Mouse (Mus musculus) testis, adult 2 months (tissue): ENCODE measurements around the gene Mas1. TPM values are rescaled to one million over a fixed set of nuclear protein-coding genes. Genes with fewer than 3 reads are reported as not detected.

Experiments
- H3K27ac ChIP-seq: fragments of 200-500 bp; 2 replicates; pipeline ENCODE4 v1.5.1; 2012; ENCODE audit warnings: low read depth, low read length; ENCODE audit not compliant: control insufficient read depth, insufficient read depth
- H3K27me3 ChIP-seq: fragments of 200-500 bp; 2 replicates; pipeline ENCODE4 v1.6.1; 2012; ENCODE audit warnings: mild to moderate bottlenecking, low read length, moderate library complexity; ENCODE audit not compliant: control insufficient read depth, insufficient read depth
- H3K36me3 ChIP-seq: fragments of 200-500 bp; 2 replicates; pipeline ENCODE4 v1.6.1; 2012; ENCODE audit warnings: mild to moderate bottlenecking, low read length; ENCODE audit not compliant: control insufficient read depth, insufficient read depth
- H3K4me1 ChIP-seq: fragments of 200-500 bp; 2 replicates; pipeline ENCODE4 v1.6.1; 2012; ENCODE audit warnings: low read length; ENCODE audit not compliant: control insufficient read depth, insufficient read depth
- H3K4me3 ChIP-seq: fragments of 200-500 bp; 2 replicates; pipeline ENCODE4 v1.5.1; 2012; ENCODE audit warnings: low read depth, mild to moderate bottlenecking, low read length, moderate library complexity, mixed read lengths; ENCODE audit not compliant: control insufficient read depth
- CTCF ChIP-seq: fragments of 200-500 bp; IDR thresholded peaks from 2 replicates; pipeline ENCODE4 v1.5.1; 2012; ENCODE audit warnings: low read depth, mild to moderate bottlenecking, inconsistent platforms, low read length, moderate library complexity; ENCODE audit not compliant: control insufficient read depth, insufficient read depth, insufficient replicate concordance
- POLR2A ChIP-seq: fragments of 200-500 bp; IDR thresholded peaks from 2 replicates; pipeline ENCODE4 v1.6.1; 2012; ENCODE audit warnings: low read depth, mild to moderate bottlenecking, inconsistent platforms, low read length, moderate library complexity; ENCODE audit not compliant: control insufficient read depth
- polyA plus RNA-seq: library from polyadenylated mRNA; depleted of rRNA; stranded (reverse); fragments of >200 nt; gene quantifications from 2 replicates; pipeline ENCODE4 v1.2.3, GENCODE M21; 2012; rRNA removed

The Mas1 gene
- 78.9 and 80.3 TPM in 2 replicates for polyA plus RNA-seq

DNA sequence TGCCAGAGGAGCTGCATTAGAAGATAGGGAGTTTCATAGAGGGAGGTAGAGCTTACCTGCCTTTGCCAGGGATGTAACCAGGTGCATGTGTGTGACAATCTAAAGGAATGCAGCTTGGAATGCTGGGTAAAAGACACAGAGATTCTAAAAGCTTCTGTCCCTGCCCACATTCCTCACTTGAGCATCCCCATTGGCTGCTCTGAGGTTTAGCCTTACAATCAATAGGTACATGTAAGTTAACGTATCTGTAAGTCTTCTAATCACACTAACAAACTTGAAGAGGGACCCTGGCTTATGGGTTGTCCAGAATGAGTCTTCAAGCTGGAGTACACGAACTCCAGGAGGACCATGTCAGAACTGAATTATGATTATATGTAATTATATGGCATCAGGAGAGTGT, at the start of gene Mas1:
Mas1 (minus strand) TSS at position 101 of the 400 bp plus-strand sequence.
- peaks cover 3% of the 10 kb centered on the region for H3K4me1 ChIP-seq
- H3K27ac ChIP-seq: no peak within 1 kb of the TSS
- no peaks in the 10 kb centered on the region for H3K36me3 ChIP-seq
- TF ChIP-seq POLR2A (no peak), CTCF (no peak)
- peak within 1 kb of the TSS; percentile 77 for H3K4me3 ChIP-seq
- no peaks in the 10 kb centered on the region for H3K27me3 ChIP-seq

- Histone ChIP-seq H3K4me1 (no peaks in the 10 kb centered on the region), H3K4me3 (peak overlapping the region; percentile 99), H3K27me3 (no peaks in the 10 kb centered on the region), H3K36me3 (peaks cover 2% of the 10 kb centered on the region; the same call in 1 of the 2 replicates), H3K27ac (peak overlapping the region; percentile 100)
- no peak for TF ChIP-seq POLR2A
- no peak for TF ChIP-seq CTCF
These were observed 48.8 kb upstream of the Mas1 start for GRCm38 (mm10) chr17:12916588-12917380.

GRCm38 (mm10) chr17:12915881-12916583, 48.1 kb upstream of the Mas1 start, which contains the start of gene Mrpl18:
TSS of gene Mrpl18 (minus strand) at chr17:12916345.
- Histone ChIP-seq H3K4me1 (no peaks in the 10 kb centered on the region), H3K36me3 (peaks cover 2% of the 10 kb centered on the region; the same call in 1 of the 2 replicates), H3K27ac (peak within 1 kb of the TSS; percentile 100), H3K4me3 (peak within 1 kb of the TSS; percentile 99), H3K27me3 (no peaks in the 10 kb centered on the region)
- no peak for TF ChIP-seq CTCF
- TF ChIP-seq POLR2A: peak; percentile 98

- Histone ChIP-seq H3K27me3 (no peaks in the 10 kb centered on the region), H3K36me3 (peaks cover 2% of the 10 kb centered on the region; the same call in 1 of the 2 replicates), H3K27ac (peak within 1 kb of the TSS; percentile 100), H3K4me3 (peak within 1 kb of the TSS; percentile 99), H3K4me1 (no peaks in the 10 kb centered on the region; the same call in 1 of the 2 replicates)
- TF ChIP-seq CTCF: no peak
- no peak for TF ChIP-seq POLR2A
These were observed 47.5 kb upstream of the Mas1 start, which contains the start of gene Tcp1 for GRCm38 (mm10) chr17:12915488-12915880. TSS of gene Tcp1 (plus strand) at chr17:12915701.

- TF ChIP-seq CTCF: no peak
- TF ChIP-seq POLR2A: no peak
- Histone ChIP-seq H3K4me3 (peak overlapping the region; percentile 34; the same call in 1 of the 2 replicates), H3K4me1 (no peaks in the 10 kb centered on the region; the same call in 1 of the 2 replicates), H3K36me3 (no peaks in the 10 kb centered on the region; the same call in 1 of the 2 replicates), H3K27me3 (no peaks in the 10 kb centered on the region), H3K27ac (no peak overlapping the region)
These were observed 42.4 kb upstream of the Mas1 start for GRCm38 (mm10) chr17:12910391-12910790.

DNA sequence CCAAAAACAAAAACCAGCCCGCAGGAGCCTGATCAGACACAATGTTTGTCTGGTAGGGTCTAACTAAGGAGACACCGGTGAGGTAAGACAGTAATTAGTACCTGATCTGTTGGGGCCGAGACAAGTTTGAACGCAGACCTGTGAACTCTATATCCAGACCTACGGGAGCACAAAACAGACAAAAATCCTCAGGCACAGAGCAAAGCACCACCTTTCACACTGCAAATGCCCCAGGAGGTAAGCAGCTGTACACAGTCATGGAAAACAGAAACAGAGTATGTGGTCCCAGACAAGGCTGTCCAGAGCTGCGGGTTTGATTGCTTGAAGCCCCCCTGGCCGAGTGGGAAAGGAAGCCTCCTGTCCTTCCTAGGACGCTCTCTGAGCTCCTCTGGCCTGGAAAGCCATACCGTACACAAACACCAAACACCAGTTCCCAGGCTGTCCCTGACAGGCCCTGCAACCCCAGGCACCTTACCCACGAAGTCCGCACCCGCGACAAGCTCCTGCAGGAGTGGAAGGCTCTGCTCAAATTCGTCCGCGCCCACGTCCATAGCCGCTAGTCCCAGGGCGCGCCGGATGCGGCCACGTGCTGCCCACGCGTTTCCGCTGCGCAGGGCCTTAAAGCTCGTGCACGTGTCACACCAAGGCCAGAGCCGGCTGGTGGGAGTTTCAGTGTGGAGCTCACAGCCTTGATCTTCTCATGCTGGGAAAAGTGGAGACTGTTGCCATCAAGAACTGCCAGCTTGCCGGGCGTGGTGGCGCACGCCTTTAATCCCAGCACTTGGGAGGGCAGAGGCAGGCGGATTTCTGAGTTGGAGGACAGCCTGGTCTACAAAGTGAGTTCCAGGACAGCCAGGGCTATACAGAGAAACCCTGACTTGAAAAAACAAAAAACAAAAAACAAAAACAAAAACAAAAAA, 41.7 kb upstream of the Mas1 start, which contains the start of gene Pnldc1:
Pnldc1 (minus strand) TSS at position 870 of the 920 bp plus-strand sequence.
- H3K4me1 ChIP-seq: no peaks in the 10 kb centered on the region; the same call in 1 of the 2 replicates
- no peaks in the 10 kb centered on the region for H3K27me3 ChIP-seq
- TF ChIP-seq CTCF (no peak), POLR2A (peak; percentile 29; the same call in 1 of the 2 replicates)
- peak within 1 kb of the TSS; percentile 83 for H3K4me3 ChIP-seq
- H3K27ac ChIP-seq: no peak within 1 kb of the TSS; the same call in 1 of the 2 replicates
- H3K36me3 ChIP-seq: no peaks in the 10 kb centered on the region; the same call in 1 of the 2 replicates
